Mouse (Mus musculus): ENCODE results near the gene Dnajb7.

The Dnajb7 gene

GRCm38 (mm10) chr15:81386327-81386726 lies 21.8 kb downstream of the Dnajb7 start:
- H3K9me3 ChIP-seq (ENCODE audit: low read length), result no peaks in the 10 kb centered on the region
- H3K4me3 ChIP-seq (replicated peaks; ENCODE audit: low read length), result no peak overlapping the region
- peak; percentile 61 for TF ChIP-seq CTCF (conservative IDR thresholded peaks at IDR 0.05; ENCODE audit: low read length)
- no peak for TF ChIP-seq NANOG (IDR thresholded peaks at IDR 0.05; ENCODE audit: borderline replicate concordance, low read length)
- no peak for TF ChIP-seq POU5F1 (IDR thresholded peaks at IDR 0.05; ENCODE audit: borderline replicate concordance, low read length)
- peaks cover 98% of the 10 kb centered on the region for H3K36me3 ChIP-seq (ENCODE audit: insufficient read depth, low read length)
- H3K4me1 ChIP-seq (replicated peaks; ENCODE audit: low read depth, low read length), result peaks cover 6% of the 10 kb centered on the region; the same call in 1 of the 2 replicates
- H3K27me3 ChIP-seq (ENCODE audit: insufficient read depth, low read length), result no peaks in the 10 kb centered on the region

GRCm38 (mm10) chr15:81378845-81379244 lies 29.3 kb downstream of the Dnajb7 start:
- Histone ChIP-seq H3K9me3 (ENCODE audit: low read length) (no peaks in the 10 kb centered on the region), H3K4me3 (replicated peaks; ENCODE audit: low read length) (no peak overlapping the region), H3K36me3 (ENCODE audit: insufficient read depth, low read length) (peaks cover 99% of the 10 kb centered on the region), H3K4me1 (replicated peaks; ENCODE audit: low read depth, low read length) (peaks cover 10% of the 10 kb centered on the region; the same call in 1 of the 2 replicates), H3K27me3 (ENCODE audit: insufficient read depth, low read length) (no peaks in the 10 kb centered on the region)
- TF ChIP-seq NANOG (IDR thresholded peaks at IDR 0.05; ENCODE audit: borderline replicate concordance, low read length) (no peak), CTCF (conservative IDR thresholded peaks at IDR 0.05; ENCODE audit: low read length) (no peak), POU5F1 (IDR thresholded peaks at IDR 0.05; ENCODE audit: borderline replicate concordance, low read length) (no peak)

- TF ChIP-seq CTCF (conservative IDR thresholded peaks at IDR 0.05; ENCODE audit: low read length) (no peak), POU5F1 (IDR thresholded peaks at IDR 0.05; ENCODE audit: borderline replicate concordance, low read length) (no peak), NANOG (IDR thresholded peaks at IDR 0.05; ENCODE audit: borderline replicate concordance, low read length) (no peak)
- Histone ChIP-seq H3K27me3 (ENCODE audit: insufficient read depth, low read length) (no peaks in the 10 kb centered on the region), H3K36me3 (ENCODE audit: insufficient read depth, low read length) (peaks cover 98% of the 10 kb centered on the region), H3K9me3 (ENCODE audit: low read length) (no peaks in the 10 kb centered on the region), H3K4me3 (replicated peaks; ENCODE audit: low read length) (no peak overlapping the region), H3K4me1 (replicated peaks; ENCODE audit: low read depth, low read length) (peaks cover 41% of the 10 kb centered on the region)
These were observed 33.5 kb downstream of the Dnajb7 start for GRCm38 (mm10) chr15:81374621-81375020.

- Histone ChIP-seq H3K36me3 (ENCODE audit: insufficient read depth, low read length) (peaks cover 98% of the 10 kb centered on the region), H3K9me3 (ENCODE audit: low read length) (no peaks in the 10 kb centered on the region), H3K4me1 (replicated peaks; ENCODE audit: low read depth, low read length) (peaks cover 41% of the 10 kb centered on the region), H3K4me3 (replicated peaks; ENCODE audit: low read length) (no peak overlapping the region), H3K27me3 (ENCODE audit: insufficient read depth, low read length) (no peaks in the 10 kb centered on the region)
- TF ChIP-seq CTCF (conservative IDR thresholded peaks at IDR 0.05; ENCODE audit: low read length), result no peak
- no peak for TF ChIP-seq POU5F1 (IDR thresholded peaks at IDR 0.05; ENCODE audit: borderline replicate concordance, low read length)
- no peak for TF ChIP-seq NANOG (IDR thresholded peaks at IDR 0.05; ENCODE audit: borderline replicate concordance, low read length)
These were observed 37.7 kb downstream of the Dnajb7 start for GRCm38 (mm10) chr15:81370356-81370755.

- Histone ChIP-seq H3K4me1 (replicated peaks; ENCODE audit: low read depth, low read length) (peaks cover 35% of the 10 kb centered on the region), H3K27me3 (ENCODE audit: insufficient read depth, low read length) (no peaks in the 10 kb centered on the region), H3K4me3 (replicated peaks; ENCODE audit: low read length) (no peak overlapping the region), H3K36me3 (ENCODE audit: insufficient read depth, low read length) (peaks cover 99% of the 10 kb centered on the region), H3K9me3 (ENCODE audit: low read length) (no peaks in the 10 kb centered on the region)
- TF ChIP-seq NANOG (IDR thresholded peaks at IDR 0.05; ENCODE audit: borderline replicate concordance, low read length), result no peak
- TF ChIP-seq POU5F1 (IDR thresholded peaks at IDR 0.05; ENCODE audit: borderline replicate concordance, low read length), result no peak
- TF ChIP-seq CTCF (conservative IDR thresholded peaks at IDR 0.05; ENCODE audit: low read length), result no peak
These were observed 39.5 kb downstream of the Dnajb7 start for GRCm38 (mm10) chr15:81368601-81369000.

- Histone ChIP-seq H3K4me1 (replicated peaks; ENCODE audit: low read depth, low read length) (peaks cover 36% of the 10 kb centered on the region), H3K27me3 (ENCODE audit: insufficient read depth, low read length) (no peaks in the 10 kb centered on the region)
- TF ChIP-seq POU5F1 (IDR thresholded peaks at IDR 0.05; ENCODE audit: borderline replicate concordance, low read length) (no peak), NANOG (IDR thresholded peaks at IDR 0.05; ENCODE audit: borderline replicate concordance, low read length) (no peak), CTCF (conservative IDR thresholded peaks at IDR 0.05; ENCODE audit: low read length) (no peak)
These were observed 41.9 kb downstream of the Dnajb7 start for GRCm38 (mm10) chr15:81366241-81366640.

GRCm38 (mm10) chr15:81365246-81365645 lies 42.9 kb downstream of the Dnajb7 start:
- H3K4me1 ChIP-seq (replicated peaks; ENCODE audit: low read depth, low read length), result peaks cover 31% of the 10 kb centered on the region
- peaks cover 78% of the 10 kb centered on the region for H3K36me3 ChIP-seq (ENCODE audit: insufficient read depth, low read length)
- no peaks in the 10 kb centered on the region for H3K9me3 ChIP-seq (ENCODE audit: low read length)
- no peaks in the 10 kb centered on the region for H3K27me3 ChIP-seq (ENCODE audit: insufficient read depth, low read length)
- H3K4me3 ChIP-seq (replicated peaks; ENCODE audit: low read length), result no peak overlapping the region
- no peak for TF ChIP-seq NANOG (IDR thresholded peaks at IDR 0.05; ENCODE audit: borderline replicate concordance, low read length)

More at GRCm38 (mm10) chr15:81366241-81366640, 41.9 kb downstream of the Dnajb7 start:
- Histone ChIP-seq H3K9me3 (ENCODE audit: low read length) (no peaks in the 10 kb centered on the region), H3K36me3 (ENCODE audit: insufficient read depth, low read length) (peaks cover 88% of the 10 kb centered on the region), H3K4me3 (replicated peaks; ENCODE audit: low read length) (no peak overlapping the region)

GRCm38 (mm10) chr15:81364271-81364670 lies 43.8 kb downstream of the Dnajb7 start:
- Histone ChIP-seq H3K27me3 (ENCODE audit: insufficient read depth, low read length) (no peaks in the 10 kb centered on the region), H3K4me3 (replicated peaks; ENCODE audit: low read length) (no peak overlapping the region), H3K9me3 (ENCODE audit: low read length) (no peaks in the 10 kb centered on the region), H3K4me1 (replicated peaks; ENCODE audit: low read depth, low read length) (peaks cover 33% of the 10 kb centered on the region), H3K36me3 (ENCODE audit: insufficient read depth, low read length) (peaks cover 69% of the 10 kb centered on the region)
- no peak for TF ChIP-seq POU5F1 (IDR thresholded peaks at IDR 0.05; ENCODE audit: borderline replicate concordance, low read length)
- TF ChIP-seq CTCF (conservative IDR thresholded peaks at IDR 0.05; ENCODE audit: low read length), result no peak
- no peak for TF ChIP-seq NANOG (IDR thresholded peaks at IDR 0.05; ENCODE audit: borderline replicate concordance, low read length)

GRCm38 (mm10) chr15:81362501-81362900 lies 45.6 kb downstream of the Dnajb7 start:
- Histone ChIP-seq H3K9me3 (ENCODE audit: low read length) (no peaks in the 10 kb centered on the region), H3K4me3 (replicated peaks; ENCODE audit: low read length) (no peak overlapping the region), H3K36me3 (ENCODE audit: insufficient read depth, low read length) (peaks cover 65% of the 10 kb centered on the region), H3K27me3 (ENCODE audit: insufficient read depth, low read length) (no peaks in the 10 kb centered on the region), H3K4me1 (replicated peaks; ENCODE audit: low read depth, low read length) (peaks cover 49% of the 10 kb centered on the region)
- TF ChIP-seq POU5F1 (IDR thresholded peaks at IDR 0.05; ENCODE audit: borderline replicate concordance, low read length) (no peak), NANOG (IDR thresholded peaks at IDR 0.05; ENCODE audit: borderline replicate concordance, low read length) (no peak), CTCF (conservative IDR thresholded peaks at IDR 0.05; ENCODE audit: low read length) (no peak)

Data from E14TG2a.4 (cell line).